Mouse (Mus musculus) liver, postnatal 0 days (tissue): Measurements from ENCODE around the gene Supt3.

Experiments
- CTCF ChIP-seq: sonication (generic); IDR thresholded peaks from 2 replicates; pipeline ENCODE4 v1.5.1; 2016; ENCODE audit warnings: antibody characterized with exemption, low read depth
- EP300 ChIP-seq: IDR thresholded peaks from 2 replicates; pipeline ENCODE4 v1.6.1; 2016; ENCODE audit warnings: antibody characterized with exemption, low read depth, mild to moderate bottlenecking

GRCm38 (mm10) chr17:44967186-44967585 lies 190.2 kb downstream of the Supt3 start:
- TF ChIP-seq EP300: no peak
- TF ChIP-seq CTCF: no peak
